Mouse (Mus musculus) left cerebral cortex, postnatal 4 days (tissue): ENCODE measurements around the gene Phf7. TPM values are rescaled to one million over a fixed set of nuclear protein-coding genes. Genes with fewer than 3 reads are reported as not detected.

Experiments
- DNase-seq: peaks from one replicate; pipeline ENCODE4 v3.0.0-alpha.2; 2022
- intact Hi-C: fragments of 180-260 bp; cut with DNase I; formaldehyde crosslinking; loops from one replicate; pipeline ENCODE4 v1.15.1; 2025
- total RNA-seq, 2 experiments: library from RNA; stranded (reverse); gene quantifications; 2 replicates each; pipeline ENCODE4 v1.2.3; 2021

The Phf7 gene
- total RNA-seq, result 1 to 10 TPM; 5.3 to 5.8 TPM

DNA sequence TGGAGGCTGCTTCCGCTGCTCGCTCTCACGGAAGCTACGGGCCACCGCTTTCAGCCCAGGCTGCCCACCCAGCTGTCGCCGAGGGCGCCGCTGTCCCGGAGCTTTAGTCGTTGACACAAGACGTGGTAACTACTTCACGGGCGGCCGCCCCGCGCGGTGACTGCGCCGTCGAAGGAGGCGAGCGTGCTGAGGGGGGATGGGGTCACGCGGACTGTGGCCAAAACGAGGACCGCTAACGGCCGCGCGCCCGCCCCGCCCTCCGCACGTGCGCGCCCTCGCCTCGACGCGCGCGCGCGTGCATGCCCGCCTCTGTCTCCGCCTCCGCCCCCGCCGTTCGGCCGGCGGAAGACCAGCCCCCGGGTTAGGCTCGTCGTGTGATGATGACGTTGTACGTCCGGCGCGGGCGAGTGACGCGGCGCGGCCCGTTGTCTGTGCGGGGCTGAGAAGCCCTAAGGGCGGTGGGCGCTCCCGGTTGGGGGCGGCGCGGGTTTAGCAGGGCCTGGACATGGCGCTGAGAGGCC is at the start of gene Phf7, which contains the start of gene Bap1:
Gene Phf7, minus strand, starts transcription at position 234 of the 521 bp plus-strand sequence.
Gene Bap1, plus strand, starts transcription at position 367 of the 521 bp plus-strand sequence.
- intact Hi-C loops, result no loop called here
- peak; percentile 97 for DNase-seq

DNA sequence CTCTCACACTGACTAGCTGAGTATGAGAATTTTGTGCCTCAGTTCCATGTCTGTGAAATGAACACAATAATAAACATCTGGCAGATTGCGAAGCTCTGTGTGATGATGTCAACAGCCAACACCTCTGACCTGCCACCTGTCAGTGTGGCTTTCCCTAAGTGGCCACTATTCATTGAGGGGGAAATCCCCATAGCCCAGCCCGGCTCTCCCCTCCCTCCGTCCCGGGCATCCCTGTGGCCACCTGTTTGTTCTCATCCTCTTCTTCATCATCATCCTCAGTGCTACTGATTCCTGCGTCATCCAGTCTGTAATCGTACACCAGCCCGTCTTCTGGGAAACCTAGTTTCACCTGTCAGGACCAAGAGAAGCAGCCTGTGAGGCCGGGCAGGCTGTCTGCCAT is 34.6 kb upstream of the Phf7 start:
- intact Hi-C loops, result no loop called here
- no peak for DNase-seq

- peak; percentile 78 for DNase-seq
- intact Hi-C loops, result loop anchor here (5.0 kb wide), 2 partner anchors 50 to 200 kb away; partner anchors contain the start of gene Dnah1
Observed at GRCm38 (mm10) chr14:31272164-31272563, 21.0 kb upstream of the Phf7 start.

DNA sequence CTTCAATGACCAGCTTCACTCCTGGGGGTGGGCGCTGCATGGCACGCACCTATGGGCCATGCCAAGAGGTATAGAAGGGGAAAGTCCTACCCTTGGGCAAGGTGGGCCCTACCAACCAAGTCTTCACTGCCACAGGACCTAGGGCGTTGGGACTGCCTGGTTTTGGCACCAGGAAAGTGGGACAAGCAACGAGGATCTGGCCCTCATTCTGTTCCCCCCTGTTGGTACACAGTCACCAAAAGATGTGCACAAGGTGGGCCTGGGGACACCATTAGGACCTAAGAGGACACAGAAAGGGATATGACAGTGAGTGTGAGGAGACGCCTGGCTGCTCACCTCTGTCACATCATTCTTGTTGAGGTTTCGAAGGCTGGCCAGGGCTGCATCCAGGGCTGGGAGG is 20.0 kb upstream of the Phf7 start:
- intact Hi-C loops, result loop anchor here (5.0 kb wide), 2 partner anchors 51 to 201 kb away; partner anchors contain the start of gene Dnah1
- no peak for DNase-seq

GRCm38 (mm10) chr14:31269456-31270100 is 18.5 kb upstream of the Phf7 start:
- DNase-seq, result peak; percentile 55
- intact Hi-C loops, result loop anchor here (5.0 kb wide), 2 partner anchors 53 to 203 kb away; partner anchors contain the start of gene Dnah1

GRCm38 (mm10) chr14:31268301-31269001 is 17.3 kb upstream of the Phf7 start:
- no peak for DNase-seq
- intact Hi-C loops, result no loop called here

- DNase-seq, result no peak
- intact Hi-C loops, result no loop called here
Observed at GRCm38 (mm10) chr14:31267649-31268048, 16.5 kb upstream of the Phf7 start.

DNA sequence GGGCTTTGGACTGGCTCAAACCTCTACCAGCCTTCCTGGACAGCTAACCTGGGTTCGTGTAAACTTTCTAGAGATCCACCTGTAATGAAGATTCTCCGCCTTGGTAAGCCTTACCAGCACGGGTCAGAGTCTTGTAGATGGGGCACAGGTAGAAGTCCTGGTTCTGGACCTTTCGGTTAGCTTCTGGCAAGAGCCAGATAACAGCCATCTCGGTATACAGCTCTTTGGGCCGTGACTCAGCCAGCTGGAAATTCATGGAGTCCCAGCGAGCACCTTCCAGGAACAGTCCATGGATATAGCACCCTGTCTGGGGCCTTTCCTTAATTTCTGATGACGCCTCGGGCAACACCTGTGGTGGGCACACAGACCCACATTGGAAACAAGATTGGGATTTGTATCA is 9.8 kb upstream of the Phf7 start:
- no peak for DNase-seq
- intact Hi-C loops, result no loop called here

GRCm38 (mm10) chr14:31260374-31260773 is 9.3 kb upstream of the Phf7 start:
- intact Hi-C loops, result no loop called here
- no peak for DNase-seq

DNA sequence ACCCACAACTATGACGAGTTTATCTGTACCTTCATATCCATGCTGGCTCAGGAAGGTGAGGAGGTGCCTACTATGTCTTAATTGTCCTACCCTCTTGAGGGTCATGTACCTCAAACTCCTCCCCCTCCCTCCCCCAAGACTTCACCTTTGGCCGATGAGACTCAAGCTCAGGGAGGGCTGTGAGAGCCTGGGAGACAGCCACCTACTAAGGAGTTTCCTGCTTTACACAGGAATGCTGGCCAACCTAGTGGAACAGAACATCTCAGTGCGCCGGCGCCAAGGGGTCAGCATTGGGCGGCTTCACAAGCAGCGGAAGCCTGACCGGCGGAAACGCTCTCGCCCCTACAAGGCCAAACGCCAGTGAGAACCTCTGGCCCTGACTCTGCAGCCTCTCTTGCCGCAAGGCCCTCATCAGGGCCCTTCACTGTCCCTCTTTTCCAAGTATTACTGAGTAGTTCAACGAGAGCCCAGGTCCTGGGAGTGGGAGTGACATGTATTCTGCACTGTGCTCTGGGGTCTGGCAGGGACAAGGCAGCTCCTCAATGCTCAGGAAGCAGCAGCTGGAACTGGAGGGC is 7.4 kb upstream of the Phf7 start:
- intact Hi-C loops, result no loop called here
- DNase-seq, result no peak

- intact Hi-C loops, result no loop called here
- DNase-seq, result no peak
Observed at GRCm38 (mm10) chr14:31252091-31252490, 974 bp upstream of the Phf7 start.

DNA sequence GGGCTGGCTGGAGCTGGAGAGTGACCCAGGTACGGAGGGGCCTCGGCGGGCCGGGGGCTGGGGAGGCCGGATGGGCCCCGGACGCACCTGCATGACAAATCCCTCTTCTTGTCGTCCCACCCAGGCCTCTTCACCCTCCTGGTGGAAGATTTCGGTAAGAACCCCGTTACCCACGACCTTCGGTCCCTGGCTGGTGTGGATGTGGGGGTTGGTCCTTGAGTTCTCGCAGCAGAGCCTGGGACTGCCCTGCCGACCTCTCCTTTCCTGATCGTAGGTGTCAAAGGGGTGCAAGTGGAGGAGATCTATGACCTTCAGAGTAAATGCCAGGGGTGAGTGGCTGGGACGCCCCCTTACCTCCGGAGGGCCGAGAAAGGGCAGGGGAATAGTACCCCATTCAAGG is 509 bp upstream of the Phf7 start:
- intact Hi-C loops, result no loop called here

DNA sequence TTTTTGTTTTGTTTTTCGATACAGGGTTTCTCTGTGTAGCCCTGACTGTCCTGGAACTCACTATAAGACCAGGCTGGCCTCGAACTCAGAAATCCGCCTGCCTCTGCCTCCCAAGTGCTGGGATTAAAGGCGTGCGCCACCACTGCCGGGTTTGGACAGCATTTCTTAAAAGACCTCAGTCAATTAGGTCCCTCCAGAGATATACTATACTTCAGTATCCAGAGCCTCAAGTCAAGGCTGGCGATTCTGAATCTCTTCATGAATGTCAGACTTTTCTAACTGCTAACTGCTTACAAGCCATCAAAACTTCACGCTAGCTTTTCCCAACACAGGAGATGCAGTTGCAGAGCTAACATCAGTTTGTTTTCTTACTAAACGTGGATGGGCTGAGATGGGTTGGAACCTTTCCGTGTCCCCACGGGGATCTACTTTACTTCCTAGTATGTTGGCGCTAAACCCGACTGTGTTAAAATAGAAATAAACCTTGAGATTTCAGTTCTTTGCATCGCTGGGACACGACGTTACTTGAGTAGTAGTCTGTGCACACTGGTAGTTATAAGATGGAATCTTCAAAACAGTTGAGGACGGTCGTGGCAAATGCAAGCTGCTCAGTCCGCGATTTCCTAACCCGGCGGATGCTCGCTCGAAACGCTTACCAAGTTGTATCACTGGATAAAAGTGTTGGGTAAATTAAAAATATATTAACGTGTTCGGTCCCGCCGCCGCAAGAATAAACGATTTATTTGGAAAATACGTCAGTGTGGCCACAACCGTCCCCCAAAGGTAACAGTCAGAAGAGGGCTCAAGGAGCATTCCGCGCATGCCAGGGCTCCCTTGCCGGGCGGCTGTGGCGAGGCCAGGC is 664 bp downstream of the Phf7 start:
- no peak for DNase-seq
- intact Hi-C loops, result no loop called here

More for the DNA sequence above, 509 bp upstream of the Phf7 start:
- DNase-seq, result no peak

DNA sequence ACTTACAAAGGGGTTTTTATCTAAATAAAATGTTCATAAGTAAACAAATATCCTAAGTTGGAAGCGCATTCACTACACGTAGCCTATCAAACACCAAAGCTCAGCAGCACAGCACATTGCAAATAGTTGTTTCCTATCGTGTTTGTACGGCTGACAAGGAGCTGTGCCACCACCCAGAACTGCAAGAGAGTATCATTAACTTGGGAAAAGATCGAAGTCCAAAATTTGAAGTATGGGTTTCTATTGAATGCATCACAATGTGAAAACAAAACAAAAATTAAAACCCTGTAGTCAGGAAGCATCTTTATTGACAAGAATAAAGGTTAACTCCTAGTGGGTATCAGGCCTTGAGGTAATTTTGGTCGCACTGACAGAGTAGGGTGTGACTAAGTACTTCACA is 2.7 kb downstream of the Phf7 start:
- intact Hi-C loops, result no loop called here
- no peak for DNase-seq

- intact Hi-C loops, result no loop called here
- no peak for DNase-seq
Observed at GRCm38 (mm10) chr14:31245946-31246345, 5.2 kb downstream of the Phf7 start.

- no peak for DNase-seq
- intact Hi-C loops, result no loop called here
Observed at GRCm38 (mm10) chr14:31244777-31245176, 6.3 kb downstream of the Phf7 start.

- intact Hi-C loops, result no loop called here
- no peak for DNase-seq
Observed at GRCm38 (mm10) chr14:31240528-31240927, 10.6 kb downstream of the Phf7 start.

GRCm38 (mm10) chr14:31237101-31237882 is 13.8 kb downstream of the Phf7 start:
- no peak for DNase-seq
- intact Hi-C loops, result no loop called here

GRCm38 (mm10) chr14:31233996-31234591 is 17.0 kb downstream of the Phf7 start:
- DNase-seq, result peak; percentile 79
- intact Hi-C loops, result no loop called here
